ENCODE assay signal across 13 mouse cellular contexts in genomic region chr11:105953402-105953801, GRCm38 (mm10). TPM values are rescaled to one million over a fixed set of nuclear protein-coding genes. Genes with fewer than 3 reads are reported as not detected.
DNase-seq lines count a peak whose midpoint lies in the region; ATAC-seq and TF ChIP-seq lines count a peak whose summit lies in the region.
"Had no signal": no experiment of that assay in that cellular context is flagged by ENCODE, and none has a peak within 500 bp of the region (broad histone marks: within the 10 kb centered on the region; RNA-seq: fewer than 3 reads in every experiment).

No protein-coding gene starts in this region.

- H3K36me3 ChIP-seq in small intestine, adult 2 months (ENCODE audit: control insufficient read depth, insufficient read depth, low read length) = no peaks in the 10 kb centered on the region
- no peaks in the 10 kb centered on the region for H3K36me3 ChIP-seq in hindbrain, embryonic 12.5 days
- H3K36me3 ChIP-seq: stomach, embryonic 15.5 days had no signal

- no peak for TF ChIP-seq CTCF in small intestine, adult 2 months (IDR thresholded peaks at IDR 0.05; ENCODE audit: extremely low read depth, insufficient read length, insufficient replicate concordance, low read depth, low read length)

- H3K4me3 ChIP-seq in small intestine, adult 2 months (ENCODE audit: low read depth, low read length) = peak overlapping the region; percentile 16; the same call in 1 of the 2 replicates
- H3K4me3 ChIP-seq in hindbrain, embryonic 12.5 days = no peak overlapping the region
- H3K4me3 ChIP-seq: stomach, embryonic 15.5 days had no signal

- H3K4me2 ChIP-seq in hindbrain, embryonic 12.5 days (replicated peaks) = no peak overlapping the region
- H3K4me2 ChIP-seq: stomach, embryonic 15.5 days had no signal

- intact Hi-C loops in heart, postnatal 10 days (cut with DNase I) = no loop called here

- no peaks in the 10 kb centered on the region for H3K9me3 ChIP-seq in hindbrain, embryonic 12.5 days (replicated peaks)
- H3K9me3 ChIP-seq: stomach, embryonic 15.5 days had no signal

- 18% methylated on average over 6 of the region's 6 CpGs for WGBS in small intestine, adult 2 months
- WGBS in hindbrain, embryonic 12.5 days = 84% methylated on average over 6 of the region's 6 CpGs

- no peaks in the 10 kb centered on the region for H3K27me3 ChIP-seq in small intestine, adult 2 months (ENCODE audit: control insufficient read depth, insufficient read depth, low read length)
- H3K27me3 ChIP-seq in hindbrain, embryonic 12.5 days = no peaks in the 10 kb centered on the region
- H3K27me3 ChIP-seq: stomach, embryonic 15.5 days had no signal

- TF ChIP-seq POLR2A in small intestine, adult 2 months (IDR thresholded peaks at IDR 0.05; ENCODE audit: low read depth, low read length) = no peak

- no peak overlapping the region for H3K9ac ChIP-seq in hindbrain, embryonic 12.5 days
- H3K9ac ChIP-seq: stomach, embryonic 15.5 days had no signal

- H3K27ac ChIP-seq in small intestine, adult 2 months (ENCODE audit: insufficient read depth, low read depth, low read length) = peak overlapping the region; percentile 84
- no peak overlapping the region for H3K27ac ChIP-seq in hindbrain, embryonic 12.5 days
- H3K27ac ChIP-seq: stomach, embryonic 15.5 days had no signal

- no peak for ATAC-seq in hindbrain, embryonic 12.5 days (ENCODE audit: low FRiP score)

- peaks cover 35% of the 10 kb centered on the region for H3K4me1 ChIP-seq in small intestine, adult 2 months (ENCODE audit: control insufficient read depth, insufficient read depth, insufficient read length, low read length)
- no peaks in the 10 kb centered on the region for H3K4me1 ChIP-seq in hindbrain, embryonic 12.5 days

- DNase-seq in ovary, adult 18-20 months (ENCODE audit: low spot score) = peak; percentile 53
- no peak for DNase-seq in ovary, postnatal 36 days (ENCODE audit: low spot score)
- DNase-seq in adrenal gland, postnatal 36 days = peak; percentile 78 to 86
- peak; percentile 60 to 65 for DNase-seq in heart, postnatal 10 days
- DNase-seq in right cerebral cortex, postnatal 10 days (ENCODE audit: low spot score in 2 of 2) = no peak
- DNase-seq in layer of hippocampus, adult 9-10 months (ENCODE audit: low spot score) = no peak
- DNase-seq: cerebellum, adult 9-11 months had no signal

RNA-seq across cellular contexts. Expression of gene Cyb561, which starts 0.3 kb away (rescaled TPM):
- 100 to 1,000 TPM; 134 to 165 TPM for total RNA-seq in adrenal gland, postnatal 36 days (2021)
- total RNA-seq in heart, postnatal 10 days (2021) = 10 to 100 TPM in 1 of 2 experiments, 1 to 10 TPM in 1; 8.0 to 15.4 TPM
- 36.2 and 56.3 TPM in 2 replicates for polyA plus RNA-seq in small intestine, adult 2 months (2012; rRNA removed)
- polyA plus RNA-seq in hindbrain, embryonic 12.5 days (2016; fragmentation: Nextera tagmentation; extraction: Ambion mirVana) = 25.6 and 27.0 TPM in 2 replicates

RNA-seq across cellular contexts. Expression of gene Ace, which starts 14.3 kb away (rescaled TPM):
- 10 to 100 TPM in 1 of 2 experiments, 1 to 10 TPM in 1; 8.0 to 15.5 TPM for total RNA-seq in adrenal gland, postnatal 36 days (2021)
- 10 to 100 TPM; 20.4 to 29.1 TPM for total RNA-seq in heart, postnatal 10 days (2021)
- 176 and 892 TPM in 2 replicates for polyA plus RNA-seq in small intestine, adult 2 months (2012; rRNA removed)
- 1.3 and 1.6 TPM in 2 replicates for polyA plus RNA-seq in hindbrain, embryonic 12.5 days (2016; fragmentation: Nextera tagmentation; extraction: Ambion mirVana)

RNA-seq across cellular contexts. Expression of gene Ace3, which starts 41.1 kb away (rescaled TPM):
- not detected for total RNA-seq in adrenal gland, postnatal 36 days (2021)
- total RNA-seq in heart, postnatal 10 days (2021) = not detected
- not detected in 2 replicates for polyA plus RNA-seq in small intestine, adult 2 months (2012; rRNA removed)
- polyA plus RNA-seq in hindbrain, embryonic 12.5 days (2016; fragmentation: Nextera tagmentation; extraction: Ambion mirVana) = not detected in 2 replicates
- total RNA-seq: layer of hippocampus, postnatal 10 days had no signal
- polyA plus RNA-seq: liver, embryonic 16.5 days; neural tube, embryonic 11.5 days; stomach, embryonic 15.5 days had no signal

RNA-seq across cellular contexts. Expression of gene Kcnh6, which starts 54.5 kb away (rescaled TPM):
- under 1 TPM in 1 of 2 experiments, not detected in 1; 0.13 TPM for total RNA-seq in adrenal gland, postnatal 36 days (2021)
- under 1 TPM in 1 of 2 experiments, not detected in 1; 0.31 TPM for total RNA-seq in heart, postnatal 10 days (2021)
- 0.88 and 2.6 TPM in 2 replicates for polyA plus RNA-seq in small intestine, adult 2 months (2012; rRNA removed)
- 0.85 and 1.2 TPM in 2 replicates for polyA plus RNA-seq in hindbrain, embryonic 12.5 days (2016; fragmentation: Nextera tagmentation; extraction: Ambion mirVana)

Comparison
In these comparisons a context has a peak if more than half of its experiments do, and no peak if none do; other contexts are left out.
1. DNase-seq: peak in ovary, adult 18-20 months (single experiment), adrenal gland, postnatal 36 days (2 of 2) and heart, postnatal 10 days (2 of 2); none in ovary, postnatal 36 days (single experiment), right cerebral cortex, postnatal 10 days (0 of 2) and layer of hippocampus, adult 9-10 months (single experiment).
2. RNA of gene Cyb561, which starts 0.3 kb away (total RNA-seq): 134 to 165 TPM in adrenal gland, postnatal 36 days; 8.0 to 15.4 TPM in heart, postnatal 10 days; every median in the first group is over 4 times any median in the second.